Mouse (Mus musculus) spleen, adult 2 months (tissue): ENCODE data around the gene Selenok. TPM values are rescaled to one million over a fixed set of nuclear protein-coding genes. Genes with fewer than 3 reads are reported as not detected.

ENCODE experiments used
- DNase-seq, 2 experiments: peaks; one replicate each; pipeline versions ENCODE4 v3.0.0 to v3.0.0-alpha.2; 2012 to 2021; ENCODE audit warnings: low spot score in 2 of 2, low read depth in 1 of 2
- H3K27ac ChIP-seq: fragments of 200-500 bp; 2 replicates; pipeline ENCODE4 v1.5.1; 2012; ENCODE audit warnings: low read length, inconsistent platforms; ENCODE audit not compliant: insufficient read depth
- H3K27me3 ChIP-seq: fragments of 200-500 bp; 2 replicates; pipeline ENCODE4 v1.6.1; 2012; ENCODE audit warnings: mild to moderate bottlenecking, moderate library complexity, low read length, inconsistent platforms; ENCODE audit not compliant: control insufficient read depth, insufficient read depth
- H3K36me3 ChIP-seq: fragments of 200-500 bp; 2 replicates; pipeline ENCODE4 v1.6.1; 2012; ENCODE audit warnings: mild to moderate bottlenecking, low read length, inconsistent platforms; ENCODE audit not compliant: control insufficient read depth, insufficient read depth
- H3K4me1 ChIP-seq: fragments of 200-500 bp; 2 replicates; pipeline ENCODE4 v1.6.1; 2011; ENCODE audit warnings: inconsistent platforms; ENCODE audit not compliant: control insufficient read depth, insufficient read depth, insufficient read length
- H3K4me3 ChIP-seq: fragments of 200-500 bp; 2 replicates; pipeline ENCODE4 v1.5.1; 2011; ENCODE audit warnings: mild to moderate bottlenecking, inconsistent platforms; ENCODE audit not compliant: insufficient read depth, insufficient read length; ENCODE audit errors: extremely low read depth
- CTCF ChIP-seq: fragments of 200-500 bp; IDR thresholded peaks from 2 replicates; pipeline ENCODE4 v1.5.1; 2011; ENCODE audit warnings: mild to moderate bottlenecking, inconsistent platforms; ENCODE audit not compliant: insufficient read depth, insufficient read length, insufficient replicate concordance; ENCODE audit errors: extremely low read depth
- POLR2A ChIP-seq: fragments of 200-500 bp; IDR thresholded peaks from 2 replicates; pipeline ENCODE4 v1.6.1; 2011; ENCODE audit warnings: low read depth, low read length, inconsistent platforms
- WGBS: fragments of 180-500 bp; shearing (Covaris S2); methylation state at CpG from one replicate; pipeline ENCODE4 v1.1.7; 2018; 5-methylcytosine and 5-hydroxymethylcytosine counted together
- polyA plus RNA-seq: library from polyadenylated mRNA; depleted of rRNA; stranded (reverse); fragments of >200 nt; gene quantifications from 2 replicates; pipeline ENCODE4 v1.2.3, GENCODE M21; 2012

Selenok gene
- polyA plus RNA-seq, 1 experiment: 13.0 TPM

GRCm38 (mm10) chr14:29988337-29988736 is 20.2 kb downstream of the Selenok start:
- no peaks in the 10 kb centered on the region for H3K27me3 ChIP-seq
- no peak overlapping the region for H3K4me3 ChIP-seq
- DNase-seq: no peak
- WGBS: 97% methylated on average over 4 of the region's 4 CpGs
- no peak overlapping the region for H3K27ac ChIP-seq
- peaks cover 68% of the 10 kb centered on the region for H3K36me3 ChIP-seq
- TF ChIP-seq CTCF (no peak), POLR2A (no peak)
- no peaks in the 10 kb centered on the region for H3K4me1 ChIP-seq

- H3K36me3 ChIP-seq: peaks cover 35% of the 10 kb centered on the region
- no peak for TF ChIP-seq POLR2A
- TF ChIP-seq CTCF: no peak
- no peaks in the 10 kb centered on the region for H3K4me1 ChIP-seq
- H3K4me3 ChIP-seq: no peak overlapping the region
- DNase-seq: no peak
- no peak overlapping the region for H3K27ac ChIP-seq
- 95% methylated on average over 4 of the region's 4 CpGs for WGBS
- no peaks in the 10 kb centered on the region for H3K27me3 ChIP-seq
Observed at GRCm38 (mm10) chr14:29994976-29995375, 26.9 kb downstream of the Selenok start.

DNA sequence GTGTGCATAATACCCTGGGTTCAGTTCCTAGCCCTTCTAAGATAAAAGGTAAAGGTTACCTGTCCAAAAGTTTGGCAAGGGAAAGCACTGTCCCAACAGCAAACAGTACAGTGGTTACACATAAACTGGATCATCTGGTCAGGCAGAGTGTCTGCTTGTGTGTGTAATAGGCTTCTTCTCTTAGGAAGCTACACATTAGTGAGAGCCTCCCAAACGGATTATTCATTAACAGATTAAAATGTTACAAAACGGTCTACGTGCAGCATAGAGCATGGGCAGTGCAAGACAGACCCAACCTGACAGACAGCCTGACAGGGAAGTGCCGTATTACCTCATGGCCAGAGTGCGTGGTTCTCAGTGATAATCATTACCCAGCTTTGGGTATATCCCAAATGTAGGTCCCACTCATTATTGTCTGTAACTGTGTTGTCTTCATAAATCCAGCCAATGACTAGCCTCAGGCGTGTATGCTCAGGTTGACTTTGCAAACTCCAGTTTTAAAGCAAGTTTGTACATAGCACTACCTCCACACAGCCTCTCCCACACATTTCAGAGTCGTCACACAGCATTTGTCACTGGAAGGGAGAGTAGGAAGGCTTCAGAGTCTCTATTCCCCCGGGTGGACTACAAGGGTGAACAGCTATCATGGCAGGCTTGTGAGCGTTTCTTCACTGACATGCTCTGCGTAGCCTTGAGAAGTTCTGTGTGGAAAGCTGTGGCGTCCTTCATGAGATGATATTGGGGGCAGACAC is 28.1 kb downstream of the Selenok start:
- Histone ChIP-seq H3K36me3 (peaks cover 26% of the 10 kb centered on the region), H3K4me3 (no peak overlapping the region), H3K27me3 (no peaks in the 10 kb centered on the region), H3K27ac (no peak overlapping the region), H3K4me1 (no peaks in the 10 kb centered on the region)
- 96% methylated on average over 11 of the region's 11 CpGs for WGBS
- TF ChIP-seq CTCF (no peak), POLR2A (no peak)
- DNase-seq: no peak

GRCm38 (mm10) chr14:29997345-29997744 is 29.2 kb downstream of the Selenok start:
- Histone ChIP-seq H3K27ac (no peak overlapping the region), H3K4me1 (no peaks in the 10 kb centered on the region), H3K4me3 (no peak overlapping the region), H3K27me3 (no peaks in the 10 kb centered on the region), H3K36me3 (peaks cover 21% of the 10 kb centered on the region)
- DNase-seq: no peak
- TF ChIP-seq CTCF (no peak), POLR2A (no peak)

DNA sequence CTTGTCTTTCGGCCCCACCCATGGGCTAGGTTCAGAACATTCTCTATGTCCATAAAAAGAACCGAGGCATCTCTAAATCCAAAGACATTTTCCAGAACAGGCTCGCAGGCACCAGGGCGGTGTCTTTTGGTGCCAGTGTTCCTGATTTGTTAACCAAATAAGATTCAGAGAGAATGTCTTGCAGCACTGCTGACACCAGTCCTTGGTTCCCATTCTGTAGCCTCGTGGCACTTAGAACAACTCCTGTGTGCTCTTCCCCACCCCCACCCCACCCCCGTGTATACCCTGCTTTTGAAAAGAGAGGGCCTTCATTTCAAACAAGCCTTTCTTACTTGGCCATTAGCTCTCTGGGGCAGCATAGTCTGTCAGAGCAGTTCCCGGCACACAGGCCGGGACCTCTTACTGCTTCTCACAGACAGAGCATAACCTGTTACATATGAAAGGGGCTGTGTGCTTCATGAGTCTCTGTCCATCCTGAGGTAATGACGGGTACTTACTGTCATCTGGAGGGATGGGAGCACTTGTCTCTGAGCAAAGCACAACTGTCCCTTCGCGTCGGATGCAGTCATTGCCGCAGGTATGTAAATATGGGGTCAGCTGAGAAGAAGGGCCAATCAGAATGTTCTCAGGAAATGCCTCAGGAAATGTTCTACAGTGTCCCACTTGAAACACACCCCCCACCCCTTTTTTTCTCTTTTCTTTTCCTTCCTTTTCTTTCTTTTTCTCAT is 30.8 kb downstream of the Selenok start:
- no peak for TF ChIP-seq CTCF
- TF ChIP-seq POLR2A: no peak
- H3K36me3 ChIP-seq: peaks cover 12% of the 10 kb centered on the region
- WGBS: 81% methylated on average over 13 of the region's 13 CpGs
- DNase-seq: no peak
- H3K4me3 ChIP-seq: no peak overlapping the region
- no peaks in the 10 kb centered on the region for H3K4me1 ChIP-seq
- no peaks in the 10 kb centered on the region for H3K27me3 ChIP-seq
- no peak overlapping the region for H3K27ac ChIP-seq

DNA sequence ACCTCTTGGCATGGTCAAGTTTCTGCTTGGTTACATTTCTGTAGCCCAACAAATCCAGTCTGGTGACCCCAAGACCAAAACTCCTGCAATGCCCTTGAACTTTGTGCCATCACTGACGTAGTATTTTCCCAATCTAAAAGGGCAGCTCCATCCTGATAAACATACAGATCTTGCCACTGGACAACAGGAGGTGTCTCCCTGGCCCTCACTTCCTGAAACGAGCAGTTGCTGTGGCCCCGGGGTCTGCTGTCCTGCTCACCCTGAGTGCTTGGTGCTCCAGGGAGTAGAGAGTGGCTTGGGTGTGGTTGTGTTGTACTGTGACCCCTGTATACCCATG is 31.3 kb downstream of the Selenok start:
- no peak for DNase-seq

More for the DNA sequence above, 31.3 kb downstream of the Selenok start:
- no peak overlapping the region for H3K4me3 ChIP-seq
- TF ChIP-seq POLR2A (no peak), CTCF (no peak)
- H3K36me3 ChIP-seq: peaks cover 9% of the 10 kb centered on the region
- no peaks in the 10 kb centered on the region for H3K27me3 ChIP-seq
- H3K27ac ChIP-seq: no peak overlapping the region
- no peaks in the 10 kb centered on the region for H3K4me1 ChIP-seq
- 75% methylated on average over 3 of the region's 3 CpGs for WGBS
